Mouse (Mus musculus) left cerebral cortex, postnatal 36 days (tissue): ENCODE data around the gene Fgf2. TPM values are rescaled to one million over a fixed set of nuclear protein-coding genes. Genes with fewer than 3 reads are reported as not detected.

Experiments used
- DNase-seq, 2 experiments: peaks; one replicate each; pipeline ENCODE4 v3.0.0; 2021 to 2022; ENCODE audit warnings: low spot score in 2 of 2, mixed read lengths in 1 of 2
- intact Hi-C: fragments of 180-260 bp; cut with DNase I; formaldehyde crosslinking; loops from one replicate; pipeline ENCODE4 v1.15.1; 2025
- total RNA-seq, 2 experiments: library from RNA; stranded (reverse); gene quantifications; 2 replicates each; pipeline ENCODE4 v1.2.3; 2021

Gene Fgf2
- 1 to 10 TPM; 3.6 to 4.2 TPM for total RNA-seq

DNA sequence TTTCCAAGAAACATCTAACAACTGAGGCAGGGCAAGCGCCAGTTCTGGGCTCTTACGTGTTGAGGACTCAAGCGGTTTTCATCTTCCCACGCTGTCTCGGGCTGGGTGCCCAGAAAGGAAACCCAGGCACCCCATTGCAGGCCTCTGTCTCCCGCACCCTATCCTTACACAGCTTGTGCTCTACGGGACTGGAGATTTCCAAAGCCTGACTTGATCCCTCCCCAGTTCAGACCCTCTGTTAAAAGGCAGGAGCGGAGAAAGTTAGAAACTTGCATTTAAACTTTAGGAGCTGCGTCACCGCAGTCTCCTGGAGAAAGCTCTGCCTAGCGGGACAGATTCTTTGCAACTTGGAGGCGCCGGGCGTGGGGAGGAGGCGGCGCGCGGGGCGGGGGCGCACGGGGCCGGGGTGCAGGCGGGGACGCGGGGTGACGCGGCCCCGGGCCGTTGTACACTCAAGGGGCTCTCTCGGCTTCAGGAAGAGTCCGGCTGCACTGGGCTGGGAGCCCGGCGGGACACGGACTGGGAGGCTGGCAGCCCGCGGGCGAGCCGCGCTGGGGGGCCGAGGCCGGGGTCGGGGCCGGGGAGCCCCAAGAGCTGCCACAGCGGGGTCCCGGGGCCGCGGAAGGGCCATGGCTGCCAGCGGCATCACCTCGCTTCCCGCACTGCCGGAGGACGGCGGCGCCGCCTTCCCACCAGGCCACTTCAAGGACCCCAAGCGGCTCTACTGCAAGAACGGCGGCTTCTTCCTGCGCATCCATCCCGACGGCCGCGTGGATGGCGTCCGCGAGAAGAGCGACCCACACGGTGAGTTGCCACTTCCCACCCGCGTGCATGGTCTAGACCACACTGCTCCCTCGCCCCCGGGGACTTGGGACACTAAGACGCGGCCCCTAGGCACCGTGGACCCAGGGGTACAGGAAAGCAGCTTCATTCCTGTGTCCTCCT lies at the start of gene Fgf2:
Gene Fgf2, plus strand, starts transcription at position 126 of the 945 bp plus-strand sequence.
- intact Hi-C loops, result no loop called here
- DNase-seq, result peak; percentile 49 to 60

DNA sequence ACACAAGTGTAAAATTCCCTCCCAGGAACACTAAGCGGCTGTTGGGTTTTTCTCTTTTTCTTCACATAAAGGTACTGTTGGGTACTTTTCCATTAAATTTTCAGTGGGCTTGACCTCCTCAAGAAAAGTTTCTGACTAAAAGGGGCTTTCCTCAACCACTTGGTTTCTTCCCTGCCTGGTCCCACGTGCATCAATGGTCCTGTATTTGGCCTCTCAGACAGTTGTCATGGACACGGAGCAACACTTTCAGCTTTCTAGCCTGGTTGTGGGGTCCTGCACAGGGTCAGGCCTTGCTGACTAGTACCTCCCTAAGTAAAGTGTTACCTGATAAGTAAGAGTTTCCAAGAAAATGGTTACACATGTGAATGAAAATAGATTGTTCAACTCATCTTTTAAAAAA lies 48.7 kb upstream of the Fgf2 start:
- DNase-seq, result no peak
- intact Hi-C loops, result no loop called here

DNA sequence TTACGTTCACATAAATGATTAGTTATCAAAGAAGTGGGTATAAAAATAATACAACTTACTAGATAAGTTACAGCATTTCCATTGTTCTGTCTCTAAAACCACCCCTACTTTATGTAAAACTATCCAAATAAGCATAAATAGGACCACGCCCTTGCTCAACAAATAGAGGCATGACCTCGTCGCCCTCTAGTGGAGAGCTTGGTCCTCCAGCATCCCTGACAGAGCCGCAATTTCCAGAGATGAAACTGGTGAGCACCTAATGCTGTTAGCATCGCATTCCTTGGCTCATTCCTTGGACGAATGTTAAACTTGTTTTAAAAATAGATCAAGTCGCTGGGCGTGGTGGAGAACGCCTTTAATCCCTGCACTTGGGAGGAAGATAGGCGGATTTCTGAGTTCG lies 45.5 kb upstream of the Fgf2 start:
- intact Hi-C loops, result no loop called here
- no peak for DNase-seq

DNA sequence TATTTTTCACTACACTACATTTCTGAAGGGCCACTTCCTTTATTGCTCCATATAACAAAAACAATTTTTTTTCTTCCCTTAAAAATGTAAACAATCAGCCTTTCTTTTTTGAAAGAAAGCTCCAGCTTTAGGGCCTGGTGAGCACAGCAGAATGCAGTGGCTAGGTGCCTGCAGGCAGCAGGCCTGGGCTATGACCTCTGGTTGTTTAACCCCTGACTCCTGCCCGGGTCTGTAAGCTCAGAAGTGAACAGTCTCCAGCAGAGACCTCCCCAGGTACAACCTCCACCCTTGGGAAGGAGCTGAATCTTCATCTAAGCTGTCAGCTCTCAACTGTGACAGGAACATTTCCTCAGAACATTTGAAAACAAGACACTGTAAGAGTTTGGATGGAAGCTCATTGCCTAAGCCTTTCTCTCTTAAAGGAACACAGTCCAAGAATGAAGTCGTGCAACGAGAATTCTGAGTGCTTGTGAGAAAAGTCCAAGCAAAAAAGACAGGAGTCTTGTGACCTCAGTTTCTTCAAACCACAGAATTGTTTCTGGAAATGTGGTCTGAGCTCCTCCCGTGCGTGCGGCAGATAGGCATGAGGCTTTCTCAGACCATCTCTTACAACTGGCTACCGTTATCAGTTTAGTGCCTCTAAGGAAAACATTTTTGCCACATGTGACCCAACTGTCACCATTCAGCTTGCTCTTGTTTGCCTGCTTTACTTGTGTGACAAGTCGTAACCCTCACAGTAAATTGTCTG lies 44.6 kb upstream of the Fgf2 start:
- DNase-seq, result no peak
- intact Hi-C loops, result no loop called here

DNA sequence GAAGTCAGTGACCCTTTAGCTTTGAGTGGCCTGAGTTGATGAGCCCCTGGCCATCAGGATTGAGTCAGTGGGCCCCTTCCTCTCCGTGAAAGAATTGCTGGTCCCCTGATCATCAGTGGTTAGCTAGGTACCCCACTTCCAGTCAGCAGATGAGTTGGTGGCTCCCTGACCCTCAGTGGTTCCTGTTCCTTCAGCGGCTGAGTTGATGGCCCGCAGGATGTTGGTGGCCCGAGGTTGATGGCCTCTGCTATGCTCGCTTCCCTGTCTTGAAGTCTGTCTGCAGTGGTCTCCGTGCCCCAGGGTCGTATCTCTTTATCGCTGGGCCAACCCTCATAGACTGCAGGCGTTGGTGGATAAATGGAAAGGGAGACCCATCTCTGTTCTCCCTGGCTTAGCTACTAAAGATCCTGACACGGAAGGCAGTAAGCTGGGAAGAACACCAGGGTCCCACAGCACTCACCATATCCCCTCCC lies 36.2 kb upstream of the Fgf2 start:
- intact Hi-C loops, result loop anchor here (5.0 kb wide), 1 partner anchor 105 kb away; the partner anchor contains the start of gene Spata5
- DNase-seq, result no peak

DNA sequence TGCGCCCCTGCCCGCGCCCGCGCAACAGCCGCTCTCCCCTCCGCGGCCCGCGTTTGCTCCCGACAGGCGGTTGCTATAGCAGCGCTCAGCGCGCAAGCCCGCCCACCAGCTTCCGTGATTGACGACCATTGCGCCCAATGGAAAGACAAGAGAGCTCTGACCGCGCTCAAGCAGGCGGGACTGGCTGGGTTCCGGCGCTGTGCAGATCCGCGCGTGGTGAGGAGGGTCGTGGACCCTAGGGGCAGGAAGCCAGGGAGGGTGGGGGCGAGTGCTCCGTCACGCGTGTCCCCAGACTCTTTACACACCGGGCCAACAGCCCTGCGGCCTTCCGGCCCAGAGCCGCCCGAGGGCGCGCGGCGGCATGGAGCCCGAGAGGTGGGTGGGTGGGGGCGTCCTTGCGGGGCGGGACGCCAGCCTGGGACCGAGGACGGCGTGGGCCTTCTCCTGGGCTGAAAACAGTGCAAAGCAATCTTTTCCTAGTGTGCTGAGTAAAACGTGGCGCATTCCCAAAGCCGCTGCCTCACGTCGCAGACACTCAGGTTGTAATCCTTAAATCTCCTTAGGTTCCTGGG lies 35.7 kb upstream of the Fgf2 start, which contains the start of the genes Bbs12 and Cetn4:
Gene Bbs12, plus strand, starts transcription at position 185 of the 572 bp plus-strand sequence.
Gene Cetn4, minus strand, starts transcription at position 339 of the 572 bp plus-strand sequence.
- peak; percentile 98 for DNase-seq
- intact Hi-C loops, result loop anchor here (5.0 kb wide), 1 partner anchor 105 kb away; the partner anchor contains the start of gene Spata5

DNA sequence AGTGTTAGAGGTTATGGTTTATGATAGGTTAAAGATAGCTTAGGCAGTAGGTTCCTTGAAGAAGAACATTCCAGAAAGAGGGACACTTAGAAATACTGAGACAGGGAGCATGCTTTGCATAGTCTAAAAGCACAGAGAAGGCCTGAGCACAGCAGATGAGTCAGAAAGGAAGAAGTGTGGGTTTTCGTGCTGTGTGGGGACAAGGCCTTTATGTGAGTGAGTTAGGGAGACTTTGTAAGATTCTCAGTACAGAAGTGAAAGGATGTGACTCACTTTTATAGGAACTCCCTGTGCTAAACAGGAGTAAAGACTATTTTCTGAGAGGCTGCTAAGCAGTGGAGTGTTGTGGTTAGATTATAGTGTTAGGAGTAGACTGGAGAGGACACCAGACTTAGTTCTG lies 34.8 kb upstream of the Fgf2 start:
- DNase-seq, result peak in 1 of 2 experiments; percentile 25
- intact Hi-C loops, result loop anchor here (5.0 kb wide), 1 partner anchor 104 kb away; the partner anchor contains the start of gene Spata5

DNA sequence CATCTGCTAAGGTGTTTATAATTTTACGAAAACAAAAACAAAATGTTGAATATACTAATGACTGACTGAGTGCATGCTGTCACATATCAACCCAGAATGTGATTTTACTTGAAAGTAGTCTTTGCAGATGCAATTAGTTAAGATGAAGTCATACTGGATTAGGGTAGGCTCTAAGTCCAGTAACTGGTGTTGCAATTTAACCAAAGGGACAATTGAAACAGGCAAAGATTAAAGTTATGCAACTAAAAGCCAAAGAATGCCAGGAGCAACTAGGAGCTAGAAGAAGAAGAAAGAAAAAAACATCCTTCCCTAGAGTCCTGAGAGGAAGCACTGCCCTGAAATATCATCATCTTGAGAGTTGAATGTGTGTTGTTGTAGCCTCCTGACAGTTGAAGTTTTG lies 31.9 kb upstream of the Fgf2 start:
- intact Hi-C loops, result no loop called here
- DNase-seq, result no peak

DNA sequence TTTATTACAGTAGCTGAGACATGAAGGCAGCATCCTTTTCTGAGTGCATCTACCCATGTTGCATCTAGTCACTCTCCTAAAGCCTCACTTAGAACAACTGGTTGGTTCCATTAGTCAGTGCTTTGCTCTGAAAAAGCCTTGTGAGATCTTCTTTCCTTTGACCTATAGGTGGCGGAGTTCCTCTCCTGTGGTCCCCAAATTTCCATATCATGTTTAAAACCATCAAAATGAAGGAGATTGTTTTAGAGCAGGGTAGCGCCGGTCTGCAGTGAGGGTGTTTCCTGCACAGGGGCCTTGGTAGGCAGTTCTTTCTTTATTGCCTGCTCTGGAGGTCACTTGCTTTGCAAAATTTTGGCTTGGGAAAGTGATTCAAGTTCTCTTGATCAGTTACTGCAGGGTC lies 23.8 kb upstream of the Fgf2 start:
- intact Hi-C loops, result no loop called here
- no peak for DNase-seq

DNA sequence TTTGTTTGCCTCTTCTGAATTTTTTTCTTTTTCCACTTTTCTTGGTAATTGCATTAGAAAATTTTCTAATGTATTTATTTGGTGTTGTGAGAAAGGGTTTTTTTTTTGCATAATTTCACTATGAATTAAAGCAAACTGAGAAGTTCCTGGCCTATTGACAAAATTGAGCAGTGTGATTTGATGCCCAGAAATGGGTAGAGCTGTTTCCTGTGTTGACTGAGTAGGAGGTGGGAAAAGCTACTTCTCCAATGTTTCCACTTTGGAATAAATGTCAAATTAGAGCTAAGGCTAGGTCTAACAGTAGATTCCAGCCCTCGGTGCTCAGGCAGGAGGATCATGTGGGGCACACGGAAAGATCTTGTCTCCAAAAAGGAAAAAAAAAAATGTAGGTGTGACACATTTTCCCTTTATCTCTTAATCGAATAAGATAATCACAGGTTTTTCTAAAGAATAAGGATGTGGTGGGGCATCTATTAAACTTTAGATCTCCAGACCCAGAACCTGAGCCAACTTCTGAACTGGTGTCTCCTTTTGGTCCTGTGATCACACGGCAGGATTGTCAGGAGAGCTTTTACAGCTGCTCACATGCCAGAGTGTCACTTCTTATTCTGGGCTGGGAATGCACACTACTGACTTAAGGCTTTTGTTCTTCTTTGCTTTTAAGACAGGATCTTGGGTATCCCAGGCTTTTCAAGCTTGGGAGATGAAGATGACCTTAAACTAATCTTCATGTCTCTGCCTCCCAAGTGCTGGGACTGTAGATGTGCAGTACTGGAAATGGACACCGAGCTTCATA lies 22.6 kb upstream of the Fgf2 start:
- intact Hi-C loops, result no loop called here
- no peak for DNase-seq

DNA sequence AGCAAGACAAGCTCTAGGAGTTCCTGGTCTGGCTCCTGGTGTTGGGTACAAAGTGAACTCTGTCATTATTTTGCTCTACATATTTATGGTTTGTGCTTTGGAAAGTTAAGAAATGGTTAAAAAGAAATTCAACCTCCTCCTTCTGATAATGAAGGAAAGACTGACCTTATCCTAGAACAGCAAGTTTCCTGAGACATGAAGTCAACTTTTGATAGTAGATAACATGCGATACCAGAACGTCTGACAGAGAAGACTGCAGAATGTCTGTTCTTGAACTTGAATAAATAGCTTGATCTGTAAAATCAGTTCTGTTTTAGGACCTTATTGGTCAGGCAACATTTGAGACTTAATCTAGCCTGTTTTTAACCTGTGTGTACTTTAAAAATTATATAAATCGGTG lies 21.5 kb upstream of the Fgf2 start:
- intact Hi-C loops, result no loop called here
- DNase-seq, result no peak

DNA sequence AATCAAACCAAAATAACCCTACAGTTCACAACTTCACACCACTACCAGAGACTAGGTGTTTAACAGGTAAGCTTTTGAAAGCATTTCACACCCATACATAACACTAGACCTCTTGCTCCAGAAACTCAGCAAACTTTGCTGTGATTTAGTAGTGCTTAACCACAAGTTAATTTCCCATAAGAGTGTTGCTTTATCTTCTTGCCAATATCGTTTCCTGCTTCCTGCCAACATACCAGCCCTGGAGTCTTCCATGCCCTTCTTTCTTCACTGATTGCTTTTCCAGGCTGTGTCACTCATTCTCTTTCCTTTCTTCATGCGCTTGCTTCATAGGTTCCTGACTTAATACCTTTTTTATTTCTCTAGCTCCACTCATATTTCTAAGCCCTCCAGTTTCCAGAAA lies 19.7 kb upstream of the Fgf2 start:
- intact Hi-C loops, result no loop called here
- no peak for DNase-seq

DNA sequence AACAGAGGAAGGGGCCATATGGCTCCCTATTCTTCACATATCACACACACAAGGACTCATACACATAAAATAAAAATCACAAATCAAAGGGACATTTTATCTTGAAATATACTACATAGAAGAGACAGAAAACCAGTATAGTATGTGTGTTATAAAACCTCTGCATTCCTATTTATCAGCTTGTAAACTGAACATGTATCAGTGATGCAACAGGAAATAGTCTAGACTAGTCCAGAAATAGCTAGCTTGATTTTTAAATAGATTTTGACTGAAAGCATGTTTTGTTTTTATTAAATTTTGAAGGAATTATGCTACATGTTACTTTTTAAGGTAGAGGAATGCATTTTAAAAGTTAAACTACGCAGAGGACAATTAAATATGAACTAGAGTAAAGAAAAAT lies 18.2 kb upstream of the Fgf2 start:
- intact Hi-C loops, result no loop called here
- no peak for DNase-seq

DNA sequence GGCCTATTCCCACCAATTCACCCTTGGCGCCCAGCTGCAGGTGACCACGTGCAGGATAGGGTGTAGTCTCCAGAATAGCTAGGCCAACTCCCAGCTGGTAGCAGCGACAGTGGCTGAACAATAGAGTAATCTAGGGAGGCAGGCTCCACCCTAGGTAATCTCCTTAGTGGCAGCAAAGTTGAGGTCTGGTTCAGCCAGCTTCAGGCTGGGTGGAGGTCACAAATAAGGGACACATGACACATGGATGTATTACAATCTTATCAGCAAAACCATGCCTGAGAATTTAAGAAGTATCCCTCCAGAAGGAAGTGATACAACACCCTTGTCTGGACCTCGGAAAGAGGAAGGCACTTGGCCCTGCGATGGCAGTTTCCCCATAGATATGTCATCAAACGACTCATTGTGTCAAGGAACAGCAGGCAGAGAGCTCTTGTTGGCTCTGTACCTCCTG lies 16.1 kb upstream of the Fgf2 start:
- intact Hi-C loops, result no loop called here
- DNase-seq, result no peak

DNA sequence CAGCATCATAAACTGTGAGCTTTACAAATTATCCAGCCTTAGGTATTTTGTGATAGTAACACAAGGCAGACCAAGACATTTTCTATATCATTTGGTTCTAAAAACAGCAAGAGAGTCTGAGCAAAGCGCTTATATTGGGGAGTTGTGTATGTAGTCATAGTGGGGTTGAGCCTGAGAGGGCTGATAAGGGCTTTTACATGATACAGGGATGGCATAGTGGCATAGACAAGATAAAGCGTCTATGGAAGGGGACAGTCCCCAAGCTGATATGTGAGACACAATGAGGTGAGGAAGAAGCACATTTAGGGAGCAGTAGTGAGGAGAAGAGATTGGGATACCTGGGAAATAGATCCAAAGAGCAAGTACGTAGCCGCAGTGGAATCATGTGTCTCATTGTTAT lies 14.1 kb upstream of the Fgf2 start:
- intact Hi-C loops, result no loop called here
- no peak for DNase-seq

DNA sequence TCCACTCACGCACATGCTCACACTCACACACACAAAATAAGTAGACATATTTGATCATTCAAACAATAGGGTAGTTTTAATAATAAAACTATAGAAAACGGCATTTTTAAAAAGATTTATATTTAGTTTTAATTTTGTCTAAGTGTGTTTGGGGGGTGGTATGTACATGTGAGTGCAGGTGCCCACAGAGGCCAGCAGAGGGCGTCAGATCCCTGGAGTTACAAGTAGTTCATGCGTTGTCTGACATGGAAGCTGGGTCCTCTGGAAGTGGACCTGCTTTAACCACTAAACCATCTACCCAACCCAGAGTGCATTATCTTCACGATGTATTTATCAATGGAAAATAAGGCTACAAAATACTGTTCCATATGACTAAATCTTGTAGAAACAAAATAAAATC lies 7.0 kb upstream of the Fgf2 start:
- intact Hi-C loops, result no loop called here
- DNase-seq, result no peak

DNA sequence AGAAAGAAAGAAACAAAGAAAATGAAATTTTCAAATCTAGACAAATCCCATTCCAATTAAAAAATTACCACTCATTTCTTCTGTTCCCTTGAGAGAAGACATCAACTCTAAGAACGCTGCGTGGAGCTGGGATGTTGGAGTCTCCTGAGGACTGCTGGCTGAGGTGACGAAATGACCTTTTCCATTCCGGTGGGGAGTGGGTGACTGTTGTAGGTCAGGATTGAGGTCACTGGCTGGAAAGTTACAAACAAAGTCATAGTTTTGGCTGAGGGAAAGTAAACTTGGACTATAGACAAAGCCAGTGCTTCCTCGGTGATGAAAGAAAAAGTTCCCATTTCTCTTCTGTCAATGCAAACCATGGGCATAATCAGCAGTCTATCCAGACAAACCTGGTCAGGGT lies 5.3 kb upstream of the Fgf2 start:
- intact Hi-C loops, result no loop called here
- DNase-seq, result no peak

DNA sequence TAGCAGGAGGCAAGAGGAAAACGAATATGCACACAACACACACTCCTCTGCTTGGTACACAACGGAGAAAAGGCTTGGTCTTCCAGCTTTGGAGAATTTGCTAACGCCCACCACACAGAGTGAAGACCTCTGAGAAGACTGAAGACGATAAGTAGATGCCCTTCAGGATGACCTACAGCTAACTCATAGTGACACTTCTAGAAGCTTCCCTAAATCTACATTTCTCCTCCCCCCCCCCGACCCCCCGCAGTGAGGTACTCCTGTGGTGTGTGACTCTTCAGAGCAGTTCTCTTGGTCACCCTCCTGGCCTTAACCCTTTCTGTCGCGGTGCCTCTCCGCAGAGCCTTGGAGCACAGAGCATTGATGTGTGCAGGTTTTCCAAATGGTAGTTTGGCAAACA lies 475 bp upstream of the Fgf2 start:
- intact Hi-C loops, result no loop called here

DNA sequence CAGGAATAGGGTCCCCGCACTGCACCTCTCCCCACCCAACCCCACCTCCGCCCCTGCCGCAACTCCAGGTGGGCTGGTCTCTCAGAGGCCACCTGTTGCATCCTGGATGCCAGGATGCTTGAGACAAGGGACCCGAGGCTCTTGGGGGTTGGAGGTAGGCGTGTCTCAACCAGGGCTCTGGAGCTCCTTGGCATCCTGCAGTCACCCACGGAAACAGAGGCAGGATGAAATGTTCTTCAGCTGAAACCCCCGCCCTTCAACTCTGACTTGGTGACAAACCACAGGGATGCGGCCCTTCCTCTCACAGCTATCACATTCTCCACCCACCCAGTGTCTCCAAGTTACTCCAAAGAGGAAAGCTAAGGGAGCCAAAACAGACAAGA lies 1.0 kb downstream of the Fgf2 start:
- no peak for DNase-seq
- intact Hi-C loops, result no loop called here

More for the DNA sequence above, 475 bp upstream of the Fgf2 start:
- DNase-seq, result no peak
